Mouse (Mus musculus): ENCODE results near the gene 6030458C11Rik. TPM values are rescaled to one million over a fixed set of nuclear protein-coding genes. Genes with fewer than 3 reads are reported as not detected.
A peak's percentile ranks its signal among the peaks of the same experiment; 100 is the strongest.

6030458C11Rik gene
- total and polyA plus RNA-seq, 2 experiments from 2014 or later: 21.9 to 22.1 TPM

GRCm38 (mm10) chr15:12795457-12795894 is 29.0 kb downstream of the 6030458C11Rik start:
- no peak overlapping the region for H3K27ac ChIP-seq (ENCODE audit: low read depth, low read length)
- H3K4me1 ChIP-seq (ENCODE audit: insufficient read depth, low read length): 0 out of 2 replicates have a peak, but pooled peaks cover 4% of the 10 kb centered on the region
- no peak overlapping the region for H3K4me2 ChIP-seq (ENCODE audit: low read depth, low read length, poor library complexity, severe bottlenecking)
- H3K36me3 ChIP-seq (ENCODE audit: insufficient read depth, low read length): no peaks in the 10 kb centered on the region
- H3K27me3 ChIP-seq (ENCODE audit: insufficient read depth, low read length): no peaks in the 10 kb centered on the region
- no peaks in the 10 kb centered on the region for H3K9me3 ChIP-seq (ENCODE audit: low read length)
- TF ChIP-seq CTCF (IDR thresholded peaks at IDR 0.05): peak; percentile 90
- WGBS: 5% methylated on average over 2 of the region's 2 CpGs
- ATAC-seq (ENCODE audit: low FRiP score) (peak; percentile 39; the same call in 1 of the 2 replicates), DNase-seq (ENCODE audit: low spot score) (peak; percentile 93)
- H3K4me3 ChIP-seq (ENCODE audit: low read depth, low read length): no peak overlapping the region
- no peak overlapping the region for H3K9ac ChIP-seq (replicated peaks; ENCODE audit: low read length, poor library complexity, severe bottlenecking)

- 45% methylated on average over 6 of the region's 6 CpGs for WGBS
- Histone ChIP-seq H3K9ac (replicated peaks; ENCODE audit: low read length, poor library complexity, severe bottlenecking) (no peak overlapping the region), H3K9me3 (ENCODE audit: low read length) (no peaks in the 10 kb centered on the region), H3K36me3 (ENCODE audit: insufficient read depth, low read length) (no peaks in the 10 kb centered on the region), H3K4me1 (ENCODE audit: insufficient read depth, low read length) (0 out of 2 replicates have a peak, but pooled peaks cover 4% of the 10 kb centered on the region), H3K27ac (ENCODE audit: low read depth, low read length) (0 out of 2 replicates have a peak overlapping the region, but pooled peaks have one; percentile 26), H3K27me3 (ENCODE audit: insufficient read depth, low read length) (no peaks in the 10 kb centered on the region), H3K4me2 (ENCODE audit: low read depth, low read length, poor library complexity, severe bottlenecking) (no peak overlapping the region), H3K4me3 (ENCODE audit: low read depth, low read length) (no peak overlapping the region)
- no peak for TF ChIP-seq CTCF (IDR thresholded peaks at IDR 0.05)
- no peak for ATAC-seq (ENCODE audit: low FRiP score)
- DNase-seq (ENCODE audit: low spot score): no peak
These were observed 30.1 kb downstream of the 6030458C11Rik start for GRCm38 (mm10) chr15:12794311-12794710.

GRCm38 (mm10) chr15:12789406-12789867 is 35.0 kb downstream of the 6030458C11Rik start:
- Histone ChIP-seq H3K4me3 (ENCODE audit: low read depth, low read length) (no peak overlapping the region), H3K4me2 (ENCODE audit: low read depth, low read length, poor library complexity, severe bottlenecking) (no peak overlapping the region), H3K36me3 (ENCODE audit: insufficient read depth, low read length) (no peaks in the 10 kb centered on the region), H3K9me3 (ENCODE audit: low read length) (no peaks in the 10 kb centered on the region), H3K27me3 (ENCODE audit: insufficient read depth, low read length) (no peaks in the 10 kb centered on the region), H3K4me1 (ENCODE audit: insufficient read depth, low read length) (0 out of 2 replicates have a peak, but pooled peaks cover 4% of the 10 kb centered on the region), H3K27ac (ENCODE audit: low read depth, low read length) (no peak overlapping the region), H3K9ac (replicated peaks; ENCODE audit: low read length, poor library complexity, severe bottlenecking) (no peak overlapping the region)
- TF ChIP-seq CTCF (IDR thresholded peaks at IDR 0.05): no peak
- DNase-seq (ENCODE audit: low spot score) (no peak), ATAC-seq (ENCODE audit: low FRiP score) (no peak)
- 38% methylated on average over 10 of the region's 10 CpGs for whole genome bisulfite sequencing

GRCm38 (mm10) chr15:12788536-12788935 is 35.9 kb downstream of the 6030458C11Rik start:
- H3K4me2 ChIP-seq (ENCODE audit: low read depth, low read length, poor library complexity, severe bottlenecking): no peak overlapping the region

GRCm38 (mm10) chr15:12781729-12782326 is 42.6 kb downstream of the 6030458C11Rik start:
- Histone ChIP-seq H3K27me3 (ENCODE audit: insufficient read depth, low read length) (no peaks in the 10 kb centered on the region), H3K4me2 (ENCODE audit: low read depth, low read length, poor library complexity, severe bottlenecking) (no peak overlapping the region), H3K4me3 (ENCODE audit: low read depth, low read length) (no peak overlapping the region), H3K9me3 (ENCODE audit: low read length) (no peaks in the 10 kb centered on the region), H3K9ac (replicated peaks; ENCODE audit: low read length, poor library complexity, severe bottlenecking) (no peak overlapping the region), H3K4me1 (ENCODE audit: insufficient read depth, low read length) (no peaks in the 10 kb centered on the region), H3K27ac (ENCODE audit: low read depth, low read length) (no peak overlapping the region), H3K36me3 (ENCODE audit: insufficient read depth, low read length) (no peaks in the 10 kb centered on the region)
- 74% methylated on average over 15 of the region's 16 CpGs for WGBS
- no peak for TF ChIP-seq CTCF (IDR thresholded peaks at IDR 0.05)
- no peak for ATAC-seq (ENCODE audit: low FRiP score)
- no peak for DNase-seq (ENCODE audit: low spot score)

More at GRCm38 (mm10) chr15:12788536-12788935, 35.9 kb downstream of the 6030458C11Rik start:
- Histone ChIP-seq H3K4me3 (ENCODE audit: low read depth, low read length) (no peak overlapping the region), H3K4me1 (ENCODE audit: insufficient read depth, low read length) (0 out of 2 replicates have a peak, but pooled peaks cover 2% of the 10 kb centered on the region), H3K9ac (replicated peaks; ENCODE audit: low read length, poor library complexity, severe bottlenecking) (no peak overlapping the region), H3K27me3 (ENCODE audit: insufficient read depth, low read length) (no peaks in the 10 kb centered on the region), H3K9me3 (ENCODE audit: low read length) (no peaks in the 10 kb centered on the region), H3K27ac (ENCODE audit: low read depth, low read length) (no peak overlapping the region), H3K36me3 (ENCODE audit: insufficient read depth, low read length) (no peaks in the 10 kb centered on the region)
- no peak for DNase-seq (ENCODE audit: low spot score)
- TF ChIP-seq CTCF (IDR thresholded peaks at IDR 0.05): peak; percentile 20; the same call in 1 of the 2 replicates
- no peak for ATAC-seq (ENCODE audit: low FRiP score)
- WGBS: 73% methylated on average over 5 of the region's 5 CpGs

- Histone ChIP-seq H3K27me3 (ENCODE audit: insufficient read depth, low read length) (no peaks in the 10 kb centered on the region), H3K4me1 (ENCODE audit: insufficient read depth, low read length) (no peaks in the 10 kb centered on the region), H3K9me3 (ENCODE audit: low read length) (no peaks in the 10 kb centered on the region), H3K4me3 (ENCODE audit: low read depth, low read length) (no peak overlapping the region), H3K36me3 (ENCODE audit: insufficient read depth, low read length) (no peaks in the 10 kb centered on the region), H3K27ac (ENCODE audit: low read depth, low read length) (no peak overlapping the region), H3K9ac (replicated peaks; ENCODE audit: low read length, poor library complexity, severe bottlenecking) (no peak overlapping the region), H3K4me2 (ENCODE audit: low read depth, low read length, poor library complexity, severe bottlenecking) (no peak overlapping the region)
- TF ChIP-seq CTCF (IDR thresholded peaks at IDR 0.05): no peak
- DNase-seq (ENCODE audit: low spot score) (no peak), ATAC-seq (ENCODE audit: low FRiP score) (no peak)
- 93% methylated on average over 6 of the region's 6 CpGs for WGBS
These were observed 43.2 kb downstream of the 6030458C11Rik start for GRCm38 (mm10) chr15:12781296-12781695.
